Mouse (Mus musculus): ENCODE measurements around the gene Zkscan7. TPM values are rescaled to one million over a fixed set of nuclear protein-coding genes. Genes with fewer than 3 reads are reported as not detected.
"Not testable (repeated sequence)": the region's sequence is repeated elsewhere in the genome, so short reads cannot be mapped to it uniquely, and the experiment has no call there.

Gene Zkscan7
- polyA plus RNA-seq, 1 experiment from 2014 or later: 3.7 TPM

DNA sequence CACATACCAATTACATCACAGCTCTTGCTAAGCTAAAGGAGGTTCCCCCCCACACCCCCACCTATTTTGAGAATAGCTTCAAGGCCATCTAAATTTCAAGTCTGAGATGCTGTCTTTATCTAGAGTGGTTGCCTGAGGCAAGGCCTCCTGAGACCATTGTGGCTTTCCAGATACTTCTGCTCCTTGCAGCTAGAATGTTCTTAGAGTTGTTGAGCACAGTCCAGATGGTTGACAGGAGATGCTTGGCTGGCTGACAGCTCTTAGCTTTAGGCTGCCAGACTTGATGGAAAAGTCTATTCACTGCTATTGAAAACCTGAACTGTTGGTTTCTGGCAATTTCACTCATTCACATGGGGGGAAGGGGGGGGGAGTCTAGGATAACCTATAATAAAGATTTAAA, 39.3 kb upstream of the Zkscan7 start:
- no peak for ATAC-seq (replicated peaks; ENCODE audit: low FRiP score, low read depth)
- H3K27me3 ChIP-seq (ENCODE audit: insufficient read depth, low read length): no peaks in the 10 kb centered on the region
- no peak overlapping the region for H3K4me3 ChIP-seq (replicated peaks; ENCODE audit: low read depth, low read length)
- no peak for DNase-seq (ENCODE audit: low spot score)
- H3K9ac ChIP-seq (ENCODE audit: low read depth, low read length): no peak overlapping the region
- H3K4me1 ChIP-seq (replicated peaks; ENCODE audit: insufficient read depth, low read length): no peaks in the 10 kb centered on the region
- no peak overlapping the region for H3K27ac ChIP-seq
- H3K4me2 ChIP-seq (ENCODE audit: low read length): no peak overlapping the region
- H3K36me3 ChIP-seq (ENCODE audit: insufficient read depth, low read length): peaks cover 10% of the 10 kb centered on the region; the same call in 1 of the 2 replicates
- no peaks in the 10 kb centered on the region for H3K9me3 ChIP-seq (replicated peaks; ENCODE audit: low read length)
- TF ChIP-seq CTCF (IDR thresholded peaks at IDR 0.05; ENCODE audit: low read depth): no peak

DNA sequence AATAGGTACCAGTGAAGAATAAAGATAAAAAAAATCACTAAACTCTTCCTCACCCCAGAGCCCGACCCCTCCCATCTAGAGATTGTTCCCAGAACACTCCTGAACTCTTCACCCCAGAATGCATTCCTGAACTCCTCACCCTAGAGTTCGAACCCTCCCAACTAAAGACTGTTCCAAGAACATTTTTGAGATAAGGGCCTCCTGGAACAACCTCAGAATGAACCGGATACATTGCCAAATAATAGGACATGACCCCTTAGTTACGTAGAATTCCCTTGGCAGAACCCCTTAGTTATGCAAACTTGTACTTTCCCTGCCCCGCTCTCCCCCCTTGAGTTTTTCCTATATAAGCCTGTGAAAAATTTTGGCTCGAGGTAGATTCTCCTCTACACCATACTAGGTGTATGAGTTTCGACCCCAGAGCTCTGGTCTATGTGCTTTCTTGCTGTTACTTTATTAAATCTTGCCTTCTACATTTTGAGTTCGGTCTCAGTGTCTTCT, 37.6 kb upstream of the Zkscan7 start:
- H3K4me2 ChIP-seq (ENCODE audit: low read length); H3K9ac ChIP-seq (ENCODE audit: low read depth, low read length); H3K27me3 ChIP-seq (ENCODE audit: insufficient read depth, low read length); H3K27ac ChIP-seq; H3K4me1 ChIP-seq (replicated peaks; ENCODE audit: insufficient read depth, low read length); DNase-seq (ENCODE audit: low spot score); H3K4me3 ChIP-seq (replicated peaks; ENCODE audit: low read depth, low read length); H3K9me3 ChIP-seq (replicated peaks; ENCODE audit: low read length); ATAC-seq (replicated peaks; ENCODE audit: low FRiP score, low read depth): not testable (repeated sequence)
- peaks cover 26% of the 10 kb centered on the region for H3K36me3 ChIP-seq (ENCODE audit: insufficient read depth, low read length)
- 84% methylated on average over 7 of the region's 8 CpGs for whole genome bisulfite sequencing

- DNase-seq (ENCODE audit: low spot score) (no peak), ATAC-seq (replicated peaks; ENCODE audit: low FRiP score, low read depth) (no peak)
- Histone ChIP-seq H3K4me3 (replicated peaks; ENCODE audit: low read depth, low read length) (no peak overlapping the region), H3K9me3 (replicated peaks; ENCODE audit: low read length) (peaks cover 14% of the 10 kb centered on the region; the same call in 1 of the 2 replicates), H3K4me1 (replicated peaks; ENCODE audit: insufficient read depth, low read length) (no peaks in the 10 kb centered on the region), H3K4me2 (ENCODE audit: low read length) (no peak overlapping the region), H3K27me3 (ENCODE audit: insufficient read depth, low read length) (no peaks in the 10 kb centered on the region), H3K27ac (no peak overlapping the region), H3K36me3 (ENCODE audit: insufficient read depth, low read length) (peaks cover 81% of the 10 kb centered on the region), H3K9ac (ENCODE audit: low read depth, low read length) (no peak overlapping the region)
- 95% methylated on average over 7 of the region's 7 CpGs for WGBS
- TF ChIP-seq CTCF (IDR thresholded peaks at IDR 0.05; ENCODE audit: low read depth): no peak
These were observed 31.0 kb upstream of the Zkscan7 start for GRCm38 (mm10) chr9:122854526-122854925.

DNA sequence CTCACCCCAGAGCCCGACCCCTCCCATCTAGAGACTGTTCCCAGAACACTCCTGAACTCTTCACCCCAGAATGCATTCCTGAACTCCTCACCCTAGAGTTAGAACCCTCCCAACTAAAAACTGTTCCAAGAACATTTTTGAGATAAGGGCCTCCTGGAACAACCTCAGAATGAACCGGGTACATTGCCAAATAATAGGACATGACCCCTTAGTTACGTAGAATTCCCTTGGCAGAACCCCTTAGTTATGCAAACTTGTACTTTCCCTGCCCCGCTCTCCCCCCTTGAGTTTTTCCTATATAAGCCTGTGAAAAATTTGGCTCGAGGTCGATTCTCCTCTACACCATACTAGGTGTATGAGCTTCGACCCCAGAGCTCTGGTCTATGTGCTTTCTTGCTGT, 30.3 kb upstream of the Zkscan7 start:
- not testable (repeated sequence) for ATAC-seq (replicated peaks; ENCODE audit: low FRiP score, low read depth); H3K9ac ChIP-seq (ENCODE audit: low read depth, low read length); H3K4me1 ChIP-seq (replicated peaks; ENCODE audit: insufficient read depth, low read length); DNase-seq (ENCODE audit: low spot score); H3K27me3 ChIP-seq (ENCODE audit: insufficient read depth, low read length); H3K4me2 ChIP-seq (ENCODE audit: low read length); H3K27ac ChIP-seq; H3K4me3 ChIP-seq (replicated peaks; ENCODE audit: low read depth, low read length)
- H3K36me3 ChIP-seq (ENCODE audit: insufficient read depth, low read length): peaks cover 87% of the 10 kb centered on the region
- 77% methylated on average over 2 of the region's 7 CpGs for WGBS
- H3K9me3 ChIP-seq (replicated peaks; ENCODE audit: low read length): peaks cover 14% of the 10 kb centered on the region

- Histone ChIP-seq H3K27ac (no peak overlapping the region), H3K9me3 (replicated peaks; ENCODE audit: low read length) (peaks cover 18% of the 10 kb centered on the region), H3K27me3 (ENCODE audit: insufficient read depth, low read length) (no peaks in the 10 kb centered on the region), H3K9ac (ENCODE audit: low read depth, low read length) (no peak overlapping the region), H3K4me2 (ENCODE audit: low read length) (no peak overlapping the region), H3K4me1 (replicated peaks; ENCODE audit: insufficient read depth, low read length) (no peaks in the 10 kb centered on the region), H3K36me3 (ENCODE audit: insufficient read depth, low read length) (peaks cover 89% of the 10 kb centered on the region), H3K4me3 (replicated peaks; ENCODE audit: low read depth, low read length) (no peak overlapping the region)
- 95% methylated on average over 4 of the region's 4 CpGs for WGBS
- ATAC-seq (replicated peaks; ENCODE audit: low FRiP score, low read depth): no peak
- DNase-seq (ENCODE audit: low spot score): no peak
- TF ChIP-seq CTCF (IDR thresholded peaks at IDR 0.05; ENCODE audit: low read depth): no peak
These were observed 29.9 kb upstream of the Zkscan7 start for GRCm38 (mm10) chr9:122855617-122856016.

- Histone ChIP-seq H3K36me3 (ENCODE audit: insufficient read depth, low read length) (peaks cover 91% of the 10 kb centered on the region), H3K9me3 (replicated peaks; ENCODE audit: low read length) (peaks cover 28% of the 10 kb centered on the region), H3K4me3 (replicated peaks; ENCODE audit: low read depth, low read length) (no peak overlapping the region), H3K4me2 (ENCODE audit: low read length) (no peak overlapping the region), H3K4me1 (replicated peaks; ENCODE audit: insufficient read depth, low read length) (no peaks in the 10 kb centered on the region), H3K27ac (no peak overlapping the region), H3K27me3 (ENCODE audit: insufficient read depth, low read length) (no peaks in the 10 kb centered on the region), H3K9ac (ENCODE audit: low read depth, low read length) (no peak overlapping the region)
- 99% methylated on average over 3 of the region's 3 CpGs for WGBS
- TF ChIP-seq CTCF (IDR thresholded peaks at IDR 0.05; ENCODE audit: low read depth): no peak
- DNase-seq (ENCODE audit: low spot score): no peak
- no peak for ATAC-seq (replicated peaks; ENCODE audit: low FRiP score, low read depth)
These were observed 28.8 kb upstream of the Zkscan7 start for GRCm38 (mm10) chr9:122856716-122857115.

DNA sequence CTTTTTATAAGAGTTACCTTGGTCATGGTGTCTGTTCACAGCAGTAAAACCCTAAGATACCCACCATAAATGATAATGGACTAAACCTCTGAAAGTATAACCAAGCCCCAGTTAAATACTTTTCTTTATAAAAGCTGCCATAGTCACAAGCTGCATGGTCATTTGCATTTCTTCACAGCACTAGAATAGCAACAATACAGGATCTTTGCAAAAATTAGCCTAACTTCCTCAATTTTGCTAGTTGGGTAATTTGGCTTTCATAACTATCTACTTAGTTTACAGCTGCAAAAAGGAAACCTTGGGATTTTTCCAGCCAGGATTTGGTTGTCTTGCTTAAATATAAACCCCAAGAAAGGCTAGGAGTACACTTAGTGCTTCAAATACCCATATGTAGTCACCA, 24.7 kb upstream of the Zkscan7 start:
- TF ChIP-seq CTCF (IDR thresholded peaks at IDR 0.05; ENCODE audit: low read depth): no peak
- no peak overlapping the region for H3K4me3 ChIP-seq (replicated peaks; ENCODE audit: low read depth, low read length)
- ATAC-seq (replicated peaks; ENCODE audit: low FRiP score, low read depth) (no peak), DNase-seq (ENCODE audit: low spot score) (no peak)
- H3K4me2 ChIP-seq (ENCODE audit: low read length): no peak overlapping the region
- no peaks in the 10 kb centered on the region for H3K27me3 ChIP-seq (ENCODE audit: insufficient read depth, low read length)
- H3K36me3 ChIP-seq (ENCODE audit: insufficient read depth, low read length): peaks cover 62% of the 10 kb centered on the region
- H3K4me1 ChIP-seq (replicated peaks; ENCODE audit: insufficient read depth, low read length): peaks cover 8% of the 10 kb centered on the region
- H3K27ac ChIP-seq: no peak overlapping the region
- no peak overlapping the region for H3K9ac ChIP-seq (ENCODE audit: low read depth, low read length)
- peaks cover 17% of the 10 kb centered on the region for H3K9me3 ChIP-seq (replicated peaks; ENCODE audit: low read length)

Data from kidney, postnatal 0 days (tissue).